Mouse (Mus musculus) liver, adult 2 months (tissue): Measurements from ENCODE around the gene Tor2a.

ENCODE experiments used
- CTCF ChIP-seq: fragments of 200-500 bp; IDR thresholded peaks from 2 replicates; pipeline ENCODE4 v1.5.1; 2011; ENCODE audit warnings: low read depth, low read length, control low read depth
- POLR2A ChIP-seq: fragments of 200-500 bp; IDR thresholded peaks from 2 replicates; pipeline ENCODE4 v1.6.1; 2011; ENCODE audit warnings: low read length, control low read depth; ENCODE audit not compliant: insufficient read depth; ENCODE audit errors: extremely low read depth

GRCm38 (mm10) chr2:32728463-32728862 is 28.6 kb upstream of the Tor2a start:
- TF ChIP-seq CTCF (no peak), POLR2A (no peak)
